Mouse (Mus musculus): ENCODE data around the gene Noa1. TPM values are rescaled to one million over a fixed set of nuclear protein-coding genes. Genes with fewer than 3 reads are reported as not detected.

The Noa1 gene
- total RNA-seq, 2 experiments from 2014 or later: 25.7 to 26.4 TPM

DNA sequence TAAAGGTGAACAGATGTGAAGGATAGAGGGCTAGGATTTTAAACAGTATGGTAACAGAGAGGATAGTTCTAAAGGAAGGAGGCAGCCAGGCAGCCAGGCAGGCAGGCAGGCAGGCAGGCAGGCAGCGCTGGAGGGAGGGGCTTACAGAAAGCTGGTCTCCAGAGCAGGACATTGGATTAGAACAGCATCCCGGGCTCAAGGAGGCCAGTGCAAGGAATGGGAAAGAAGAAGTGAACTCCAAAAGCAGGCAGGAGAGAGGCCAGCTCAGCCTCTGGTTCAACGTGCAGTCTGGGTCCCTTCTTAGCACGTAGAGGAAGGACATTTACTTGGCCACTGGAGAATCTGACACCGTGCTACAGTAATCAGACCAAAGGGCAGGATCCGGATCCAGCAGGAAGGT is 49.7 kb downstream of the Noa1 start:
- no peak for DNase-seq (ENCODE audit: extremely low spot score in 1 of 2, low spot score in 1 of 2)

DNA sequence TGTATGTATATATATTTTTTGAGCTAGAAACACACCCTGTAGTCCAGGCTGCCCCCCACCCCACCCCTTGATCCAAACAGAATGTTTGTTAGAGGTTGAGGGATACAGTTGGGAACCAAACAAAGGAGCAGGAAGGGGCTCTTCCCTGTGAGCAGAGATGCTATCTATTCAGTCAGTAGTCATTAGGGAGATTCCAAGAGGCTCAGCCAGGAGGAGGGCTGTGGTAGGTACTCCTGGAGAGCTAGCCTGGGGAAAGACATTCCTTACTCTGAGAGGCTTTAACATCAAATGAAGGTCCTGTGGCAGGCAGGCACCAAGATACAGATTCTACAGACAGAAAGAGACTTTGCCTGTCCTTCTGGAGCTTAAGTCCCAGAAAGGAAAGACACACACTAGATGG is 50.6 kb downstream of the Noa1 start:
- DNase-seq (ENCODE audit: extremely low spot score in 1 of 2, low spot score in 1 of 2): no peak

DNA sequence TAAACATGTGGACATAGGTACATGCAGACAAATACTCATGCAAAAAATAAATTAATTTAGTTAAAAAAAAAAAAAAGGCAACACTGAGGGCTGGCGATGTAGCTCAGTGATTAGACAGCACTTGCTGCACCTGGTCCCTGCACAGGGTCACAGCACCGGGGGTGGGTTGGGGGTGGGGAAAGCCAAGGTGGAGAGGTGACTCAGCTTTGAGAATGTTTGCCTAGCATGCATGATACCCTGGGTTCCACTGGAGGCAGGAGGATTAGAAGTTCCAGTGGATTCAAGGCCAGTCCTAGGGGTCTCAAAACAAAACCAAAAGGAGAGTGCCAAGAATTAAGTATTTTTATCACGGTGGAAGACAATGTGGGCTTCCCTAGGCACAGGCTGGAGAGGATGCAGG is 52.3 kb downstream of the Noa1 start:
- no peak for DNase-seq (ENCODE audit: extremely low spot score in 1 of 2, low spot score in 1 of 2)

DNA sequence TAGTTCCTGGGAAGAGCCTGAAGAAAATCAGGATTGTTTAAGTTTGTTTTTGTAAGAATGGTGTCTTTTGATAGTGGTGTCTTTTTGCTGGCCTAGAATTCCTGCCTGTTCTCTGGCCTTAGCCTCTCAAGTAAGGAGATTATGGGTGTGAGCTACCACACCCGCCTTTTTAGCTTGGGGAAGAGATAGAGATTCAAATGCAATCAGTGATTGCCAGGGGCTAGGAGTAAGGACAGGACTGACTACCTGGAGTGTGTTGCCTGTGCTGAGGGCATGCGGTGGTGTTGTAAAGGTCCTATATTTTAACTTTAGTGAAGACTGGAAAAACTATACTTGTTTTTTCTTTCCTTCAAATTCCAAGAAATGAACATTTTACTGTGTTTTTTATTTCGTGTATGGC is 55.5 kb downstream of the Noa1 start:
- DNase-seq (ENCODE audit: extremely low spot score in 1 of 2, low spot score in 1 of 2): no peak

DNA sequence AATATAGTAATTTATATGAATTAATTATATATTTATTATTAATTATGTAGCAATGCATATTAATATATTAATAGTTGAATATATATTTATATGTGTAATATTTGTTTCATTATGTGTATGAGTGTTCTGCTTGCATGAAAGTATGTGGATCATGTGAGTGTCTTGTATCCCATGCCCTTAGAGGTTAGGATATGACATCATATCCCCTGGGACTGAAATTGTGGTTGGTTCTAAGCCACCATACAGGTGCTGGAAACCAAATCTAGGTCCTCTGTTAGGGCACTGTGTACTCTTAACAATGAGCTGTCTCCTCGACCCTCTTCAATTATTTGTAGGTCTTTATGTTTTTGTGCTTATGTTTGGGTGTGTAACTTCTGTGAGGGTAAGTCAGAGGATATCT is 56.7 kb downstream of the Noa1 start:
- DNase-seq (ENCODE audit: extremely low spot score in 1 of 2, low spot score in 1 of 2): no peak

DNA sequence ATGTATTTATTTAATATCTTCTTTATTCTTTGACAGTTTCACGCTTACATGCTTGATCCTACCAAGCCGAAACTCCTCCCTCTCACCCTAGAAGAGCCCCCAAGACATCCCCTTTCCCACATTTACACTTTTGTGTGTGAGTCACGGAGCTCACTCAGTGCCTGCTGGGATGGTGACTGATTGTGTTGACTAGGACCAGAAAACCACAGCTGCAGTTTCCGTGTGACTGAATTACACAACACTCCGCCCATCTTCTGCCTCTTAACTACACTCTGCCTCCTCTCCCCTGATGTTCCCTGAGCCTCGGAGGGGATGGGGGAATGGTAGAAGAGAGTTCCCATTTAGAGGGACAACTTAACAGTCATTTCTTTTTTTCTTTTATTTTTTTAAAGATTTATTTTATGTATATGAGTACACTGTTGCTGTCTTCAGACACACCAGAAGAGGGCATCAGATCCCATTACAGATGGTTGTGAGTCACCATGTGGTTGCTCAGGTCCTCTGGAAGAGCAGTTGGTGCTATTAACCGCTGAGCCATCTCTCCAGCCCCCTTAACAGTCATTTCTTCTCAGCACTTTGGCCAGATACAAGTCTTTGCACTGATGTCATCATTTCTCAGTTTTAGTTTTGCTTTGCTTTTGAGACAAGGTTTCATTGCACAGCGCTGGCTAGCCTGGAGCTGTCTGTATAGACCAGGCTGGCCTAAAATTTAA is 57.6 kb downstream of the Noa1 start:
- no peak for DNase-seq (ENCODE audit: extremely low spot score in 1 of 2, low spot score in 1 of 2)

DNA sequence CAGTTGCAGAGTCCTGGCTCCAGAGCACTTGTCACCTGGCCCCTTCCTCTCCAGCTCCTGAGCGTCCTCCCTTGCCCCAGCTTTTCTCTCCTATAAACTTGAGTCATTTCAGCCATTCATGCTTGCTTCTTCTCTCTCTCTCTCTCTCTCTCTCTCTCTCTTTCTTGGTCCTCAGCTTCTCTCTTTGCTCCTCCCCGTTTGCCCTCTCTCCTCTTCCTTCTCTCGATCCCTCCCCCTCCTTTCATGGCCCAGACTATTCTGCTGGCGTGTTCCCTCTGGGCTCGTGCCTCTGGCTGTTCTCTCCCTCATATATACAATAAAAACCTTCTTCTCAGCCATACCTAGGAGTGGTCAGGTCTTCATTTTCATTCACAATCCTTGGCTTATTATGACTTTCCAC is 58.2 kb downstream of the Noa1 start:
- DNase-seq (ENCODE audit: extremely low spot score in 1 of 2, low spot score in 1 of 2): no peak

DNA sequence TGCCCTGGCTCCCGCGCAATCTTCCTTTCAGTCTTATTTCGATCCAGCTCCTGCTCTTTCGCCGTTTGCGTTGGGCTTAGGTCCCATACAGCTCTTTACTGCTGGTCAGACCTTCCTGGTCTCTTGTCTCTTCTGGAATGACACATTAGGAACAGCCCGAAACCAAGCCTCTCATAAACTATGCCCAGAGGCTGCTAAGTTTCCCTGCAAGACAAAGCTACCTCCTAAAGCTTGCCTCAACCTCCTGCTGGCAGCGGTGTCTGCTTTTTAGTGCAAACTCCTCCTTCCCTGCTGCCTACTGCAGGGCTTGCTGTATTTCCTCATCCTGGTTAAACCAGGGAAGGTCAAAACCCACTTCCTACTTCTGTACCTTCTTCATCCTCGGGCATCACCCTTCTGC is 59.8 kb downstream of the Noa1 start:
- DNase-seq (ENCODE audit: extremely low spot score in 1 of 2, low spot score in 1 of 2): no peak

DNA sequence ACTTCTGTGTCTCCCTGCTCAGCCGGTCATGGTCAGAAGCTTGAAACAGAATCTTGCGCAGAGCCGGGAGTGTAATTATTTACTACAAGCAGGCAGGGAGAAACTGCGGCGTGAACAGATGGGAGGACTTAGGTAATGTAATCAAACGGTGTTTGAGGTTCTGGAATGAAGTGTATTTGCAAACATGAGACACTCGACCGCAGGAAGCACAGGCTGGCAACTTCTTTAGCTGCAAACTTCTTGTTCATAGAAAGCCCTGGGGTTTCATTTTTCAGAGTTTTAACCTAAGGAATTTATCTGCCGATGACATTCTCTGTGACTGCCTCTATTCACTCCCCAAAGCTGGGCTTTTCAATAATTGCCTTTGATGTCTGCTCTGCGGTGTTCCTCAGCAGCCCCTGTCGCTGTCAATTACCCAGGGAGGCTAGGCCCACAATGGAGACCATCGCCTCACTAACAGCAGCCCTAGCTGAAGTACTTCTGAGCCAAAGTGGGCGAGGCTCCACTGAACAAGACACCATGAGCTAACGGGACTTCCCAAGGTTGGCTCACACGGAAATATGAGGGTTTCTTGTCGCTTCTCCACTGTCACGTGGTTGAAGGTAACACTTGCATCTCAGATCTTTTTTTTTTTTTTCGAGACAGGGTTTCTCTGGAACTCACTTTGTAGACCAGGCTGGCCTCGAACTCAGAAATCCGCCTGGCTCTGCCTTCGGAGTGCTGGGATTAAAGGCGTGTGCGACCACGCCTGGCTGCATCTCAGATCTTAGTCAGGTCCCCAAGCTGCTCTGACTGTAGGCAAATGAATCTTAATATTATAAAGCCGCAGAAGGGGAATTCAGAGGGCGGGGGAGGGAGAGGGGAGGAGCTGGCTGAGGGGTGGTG is 63.9 kb downstream of the Noa1 start:
- DNase-seq (ENCODE audit: extremely low spot score in 1 of 2, low spot score in 1 of 2): no peak

DNA sequence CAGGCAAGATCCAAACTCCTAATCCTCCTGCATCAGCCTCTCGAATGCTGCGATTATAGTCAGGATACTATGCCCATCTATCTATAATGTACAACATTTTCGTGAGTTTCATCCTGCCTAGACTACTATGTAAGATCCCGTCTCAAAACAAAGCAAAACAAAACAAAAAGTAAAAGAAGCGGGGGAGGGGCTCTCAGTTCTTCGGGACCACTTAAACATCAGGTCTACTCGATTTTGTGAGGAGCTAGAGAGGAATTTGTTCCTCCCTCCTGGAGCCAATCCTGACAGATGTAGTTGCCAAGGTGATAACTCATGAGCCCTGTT is 64.5 kb downstream of the Noa1 start:
- no peak for DNase-seq (ENCODE audit: extremely low spot score in 1 of 2, low spot score in 1 of 2)

DNA sequence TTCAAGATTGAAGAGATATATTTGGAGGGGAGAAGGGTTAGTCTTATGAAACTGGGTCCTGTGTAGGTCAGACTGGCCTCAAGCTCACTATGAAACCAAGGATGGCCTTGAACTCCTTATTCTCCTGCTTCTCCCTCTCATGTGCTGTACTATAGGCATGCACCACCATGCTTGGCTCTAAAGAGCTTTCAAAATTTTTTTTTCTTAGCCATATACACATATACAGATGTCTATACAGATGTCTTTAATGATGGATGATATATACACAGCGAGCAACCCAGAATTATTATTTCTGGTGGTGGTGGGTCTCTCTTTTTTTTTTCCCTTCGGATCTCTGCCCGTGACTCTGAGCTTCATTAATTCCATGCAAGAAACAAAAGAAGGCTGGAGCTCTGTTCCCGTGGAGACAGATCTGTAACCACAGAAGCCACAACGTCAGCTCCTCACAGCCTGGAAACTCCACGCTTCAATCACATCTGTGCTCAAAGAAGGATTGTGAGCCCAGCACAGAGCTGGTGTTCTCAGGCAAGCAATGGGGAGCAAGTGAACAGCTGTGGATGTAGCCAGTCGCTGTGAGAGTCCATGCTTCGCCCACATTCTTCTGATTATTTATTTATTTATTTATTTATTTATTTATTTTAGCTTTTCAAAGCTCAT is 65.4 kb downstream of the Noa1 start:
- DNase-seq (ENCODE audit: extremely low spot score in 1 of 2, low spot score in 1 of 2): no peak

Small RNA genes within 50 kb of the gene (microRNA-seq; reads per million reads assigned to microRNA genes)
- 0 to 0.55 reads per million in 2 experiments for gene Mir5098

Other genes starting within 250 kb of the Noa1 start
- gene Hopx, start 195.0 kb downstream of the Noa1 start, total RNA-seq (2021): 10 to 100 TPM; 86.3 to 89.3 TPM
- not detected for gene Spink2, start 98.6 kb downstream of the Noa1 start, total RNA-seq (2021)
- gene Rest, start 44.6 kb downstream of the Noa1 start, total RNA-seq (2021): 1 to 10 TPM; 4.4 to 5.4 TPM
- 10 to 100 TPM; 48.2 to 48.8 TPM for gene Polr2b, start 63 bp upstream of the Noa1 start, total RNA-seq (2021)
- gene Igfbp7, start 98.0 kb upstream of the Noa1 start, total RNA-seq (2021): 10 to 100 TPM; 31.2 to 33.6 TPM